Mouse (Mus musculus): ENCODE results near the gene Lingo2. TPM values are rescaled to one million over a fixed set of nuclear protein-coding genes. Genes with fewer than 3 reads are reported as not detected.

Gene Lingo2
- polyA plus RNA-seq, 1 experiment from 2014 or later = 0.40 TPM

- no peak overlapping the region for H3K4me2 ChIP-seq
- no peaks in the 10 kb centered on the region for H3K27me3 ChIP-seq (replicated peaks)
- H3K4me1 ChIP-seq = no peaks in the 10 kb centered on the region
- no peaks in the 10 kb centered on the region for H3K36me3 ChIP-seq
- H3K9ac ChIP-seq = no peak overlapping the region
- WGBS = 44% methylated on average over 2 of the region's 2 CpGs
- no peak overlapping the region for H3K4me3 ChIP-seq
- ATAC-seq (ENCODE audit: extremely low read depth, insufficient number of reproducible peaks, low FRiP score, low TSS enrichment) = no peak
- H3K27ac ChIP-seq (replicated peaks) = no peak overlapping the region
- H3K9me3 ChIP-seq = no peaks in the 10 kb centered on the region
Observed at GRCm38 (mm10) chr4:36540664-36541360, 410.7 kb downstream of the Lingo2 start.

GRCm38 (mm10) chr4:36533895-36534294, 417.7 kb downstream of the Lingo2 start:
- Histone ChIP-seq H3K9ac (no peak overlapping the region), H3K4me2 (no peak overlapping the region), H3K9me3 (no peaks in the 10 kb centered on the region), H3K27ac (replicated peaks) (no peak overlapping the region), H3K4me3 (no peak overlapping the region), H3K4me1 (no peaks in the 10 kb centered on the region), H3K36me3 (no peaks in the 10 kb centered on the region), H3K27me3 (replicated peaks) (no peaks in the 10 kb centered on the region)
- 50% methylated on average over 2 of the region's 2 CpGs for WGBS
- ATAC-seq (ENCODE audit: extremely low read depth, insufficient number of reproducible peaks, low FRiP score, low TSS enrichment) = no peak

- Histone ChIP-seq H3K27ac (replicated peaks) (no peak overlapping the region), H3K9me3 (no peaks in the 10 kb centered on the region), H3K9ac (no peak overlapping the region), H3K36me3 (no peaks in the 10 kb centered on the region), H3K27me3 (replicated peaks) (no peaks in the 10 kb centered on the region), H3K4me1 (no peaks in the 10 kb centered on the region), H3K4me2 (no peak overlapping the region), H3K4me3 (no peak overlapping the region)
- no peak for ATAC-seq (ENCODE audit: extremely low read depth, insufficient number of reproducible peaks, low FRiP score, low TSS enrichment)
- WGBS = 49% methylated on average over 1 of the region's 1 CpGs
Observed at GRCm38 (mm10) chr4:36490255-36490654, 461.3 kb downstream of the Lingo2 start.

- 79% methylated on average over 3 of the region's 3 CpGs for WGBS
- ATAC-seq (ENCODE audit: extremely low read depth, insufficient number of reproducible peaks, low FRiP score, low TSS enrichment) = no peak
- Histone ChIP-seq H3K4me2 (no peak overlapping the region), H3K27ac (replicated peaks) (no peak overlapping the region), H3K36me3 (no peaks in the 10 kb centered on the region), H3K4me1 (no peaks in the 10 kb centered on the region), H3K27me3 (replicated peaks) (no peaks in the 10 kb centered on the region), H3K9ac (no peak overlapping the region), H3K9me3 (no peaks in the 10 kb centered on the region), H3K4me3 (no peak overlapping the region)
Observed at GRCm38 (mm10) chr4:36435211-36435610, 516.3 kb downstream of the Lingo2 start.

- H3K9me3 ChIP-seq = no peaks in the 10 kb centered on the region
- H3K4me2 ChIP-seq = no peak overlapping the region
- no peaks in the 10 kb centered on the region for H3K36me3 ChIP-seq
Observed at GRCm38 (mm10) chr4:36426192-36426591, 525.4 kb downstream of the Lingo2 start.

GRCm38 (mm10) chr4:36407350-36407749, 544.2 kb downstream of the Lingo2 start:
- H3K36me3 ChIP-seq = no peaks in the 10 kb centered on the region
- no peak overlapping the region for H3K27ac ChIP-seq (replicated peaks)
- 92% methylated on average over 3 of the region's 3 CpGs for WGBS
- H3K9me3 ChIP-seq = no peaks in the 10 kb centered on the region
- no peaks in the 10 kb centered on the region for H3K27me3 ChIP-seq (replicated peaks)
- H3K4me3 ChIP-seq = no peak overlapping the region
- H3K9ac ChIP-seq = no peak overlapping the region
- ATAC-seq (ENCODE audit: extremely low read depth, insufficient number of reproducible peaks, low FRiP score, low TSS enrichment) = no peak
- no peaks in the 10 kb centered on the region for H3K4me1 ChIP-seq
- no peak overlapping the region for H3K4me2 ChIP-seq

More at GRCm38 (mm10) chr4:36426192-36426591, 525.4 kb downstream of the Lingo2 start:
- 55% methylated on average over 5 of the region's 5 CpGs for WGBS
- Histone ChIP-seq H3K4me3 (no peak overlapping the region), H3K4me1 (no peaks in the 10 kb centered on the region), H3K27ac (replicated peaks) (no peak overlapping the region), H3K9ac (no peak overlapping the region), H3K27me3 (replicated peaks) (no peaks in the 10 kb centered on the region)
- ATAC-seq (ENCODE audit: extremely low read depth, insufficient number of reproducible peaks, low FRiP score, low TSS enrichment) = no peak

GRCm38 (mm10) chr4:36368925-36369324, 582.6 kb downstream of the Lingo2 start:
- 83% methylated on average over 3 of the region's 3 CpGs for WGBS
- Histone ChIP-seq H3K27me3 (replicated peaks) (no peaks in the 10 kb centered on the region), H3K4me2 (no peak overlapping the region), H3K27ac (replicated peaks) (no peak overlapping the region), H3K9me3 (no peaks in the 10 kb centered on the region), H3K4me3 (no peak overlapping the region), H3K9ac (no peak overlapping the region), H3K36me3 (no peaks in the 10 kb centered on the region), H3K4me1 (no peaks in the 10 kb centered on the region)
- no peak for ATAC-seq (ENCODE audit: extremely low read depth, insufficient number of reproducible peaks, low FRiP score, low TSS enrichment)

GRCm38 (mm10) chr4:36354401-36354800, 597.1 kb downstream of the Lingo2 start:
- no peak overlapping the region for H3K4me3 ChIP-seq
- no peak for ATAC-seq (ENCODE audit: extremely low read depth, insufficient number of reproducible peaks, low FRiP score, low TSS enrichment)
- 48% methylated on average over 2 of the region's 2 CpGs for WGBS

GRCm38 (mm10) chr4:36331741-36332140, 619.8 kb downstream of the Lingo2 start:
- Histone ChIP-seq H3K27me3 (replicated peaks) (no peaks in the 10 kb centered on the region), H3K36me3 (no peaks in the 10 kb centered on the region), H3K9me3 (no peaks in the 10 kb centered on the region), H3K9ac (no peak overlapping the region), H3K4me1 (no peaks in the 10 kb centered on the region), H3K27ac (replicated peaks) (no peak overlapping the region), H3K4me2 (no peak overlapping the region), H3K4me3 (no peak overlapping the region)
- WGBS = 69% methylated on average over 1 of the region's 1 CpGs
- no peak for ATAC-seq (ENCODE audit: extremely low read depth, insufficient number of reproducible peaks, low FRiP score, low TSS enrichment)

More at GRCm38 (mm10) chr4:36354401-36354800, 597.1 kb downstream of the Lingo2 start:
- Histone ChIP-seq H3K4me2 (no peak overlapping the region), H3K27ac (replicated peaks) (no peak overlapping the region), H3K9ac (no peak overlapping the region), H3K4me1 (no peaks in the 10 kb centered on the region), H3K9me3 (no peaks in the 10 kb centered on the region), H3K27me3 (replicated peaks) (no peaks in the 10 kb centered on the region), H3K36me3 (no peaks in the 10 kb centered on the region)

- H3K36me3 ChIP-seq = no peaks in the 10 kb centered on the region
- ATAC-seq (ENCODE audit: extremely low read depth, insufficient number of reproducible peaks, low FRiP score, low TSS enrichment) = no peak
- H3K9me3 ChIP-seq = no peaks in the 10 kb centered on the region
Observed at GRCm38 (mm10) chr4:36325603-36326002, 625.9 kb downstream of the Lingo2 start.

GRCm38 (mm10) chr4:36313067-36313466, 638.5 kb downstream of the Lingo2 start:
- no peaks in the 10 kb centered on the region for H3K27me3 ChIP-seq (replicated peaks)
- no peak overlapping the region for H3K27ac ChIP-seq (replicated peaks)
- ATAC-seq (ENCODE audit: extremely low read depth, insufficient number of reproducible peaks, low FRiP score, low TSS enrichment) = no peak
- H3K9me3 ChIP-seq = no peaks in the 10 kb centered on the region
- no peak overlapping the region for H3K4me2 ChIP-seq
- no peaks in the 10 kb centered on the region for H3K4me1 ChIP-seq
- no peak overlapping the region for H3K9ac ChIP-seq
- no peaks in the 10 kb centered on the region for H3K36me3 ChIP-seq
- no peak overlapping the region for H3K4me3 ChIP-seq
- WGBS = 74% methylated on average over 2 of the region's 2 CpGs

More at GRCm38 (mm10) chr4:36325603-36326002, 625.9 kb downstream of the Lingo2 start:
- H3K27me3 ChIP-seq (replicated peaks) = no peaks in the 10 kb centered on the region
- H3K27ac ChIP-seq (replicated peaks) = no peak overlapping the region
- no peak overlapping the region for H3K9ac ChIP-seq
- no peak overlapping the region for H3K4me3 ChIP-seq
- no peak overlapping the region for H3K4me2 ChIP-seq
- H3K4me1 ChIP-seq = no peaks in the 10 kb centered on the region

- Histone ChIP-seq H3K4me2 (no peak overlapping the region), H3K9ac (no peak overlapping the region), H3K27ac (replicated peaks) (no peak overlapping the region), H3K36me3 (no peaks in the 10 kb centered on the region), H3K27me3 (replicated peaks) (no peaks in the 10 kb centered on the region), H3K9me3 (no peaks in the 10 kb centered on the region), H3K4me3 (no peak overlapping the region), H3K4me1 (no peaks in the 10 kb centered on the region)
- 75% methylated on average over 6 of the region's 6 CpGs for WGBS
- no peak for ATAC-seq (ENCODE audit: extremely low read depth, insufficient number of reproducible peaks, low FRiP score, low TSS enrichment)
Observed at GRCm38 (mm10) chr4:36311431-36311830, 640.1 kb downstream of the Lingo2 start.

Measured in heart, embryonic 13.5 days (tissue).